Mouse (Mus musculus): ENCODE results near the gene Kif5a.
A peak's percentile ranks its signal among the peaks of the same experiment; 100 is the strongest.

Kif5a gene

DNA sequence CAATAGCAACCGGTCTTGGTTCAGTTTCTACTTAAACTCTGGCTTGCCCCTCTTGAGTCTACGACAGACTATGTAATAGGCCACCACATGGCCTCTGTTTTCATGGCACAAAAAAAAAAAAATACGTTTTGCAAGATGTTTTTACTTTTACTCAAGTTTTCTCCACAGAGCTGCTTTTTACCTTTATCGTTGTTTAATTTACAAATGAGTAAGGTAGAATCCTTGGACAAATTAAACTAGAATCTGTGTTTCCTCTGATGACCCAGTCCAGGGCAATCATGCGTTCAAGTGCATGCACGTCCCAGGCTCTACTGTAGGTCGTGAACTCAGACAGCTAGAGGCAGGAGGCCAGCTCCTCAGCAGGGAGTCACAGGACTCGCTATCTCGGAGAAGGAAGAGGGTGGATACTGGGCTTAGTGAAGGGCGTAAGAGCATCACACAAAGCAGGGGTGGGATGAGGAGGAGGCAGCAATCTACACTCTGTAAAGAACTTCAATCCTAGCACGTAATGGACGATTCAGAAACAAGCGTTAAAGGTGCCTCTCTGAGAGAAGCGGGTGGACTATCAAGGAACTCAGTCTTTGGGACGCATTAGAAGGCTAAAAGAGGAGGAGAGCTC is 26.5 kb upstream of the Kif5a start:
- peak; percentile 82 for DNase-seq (ENCODE audit: low spot score)

DNA sequence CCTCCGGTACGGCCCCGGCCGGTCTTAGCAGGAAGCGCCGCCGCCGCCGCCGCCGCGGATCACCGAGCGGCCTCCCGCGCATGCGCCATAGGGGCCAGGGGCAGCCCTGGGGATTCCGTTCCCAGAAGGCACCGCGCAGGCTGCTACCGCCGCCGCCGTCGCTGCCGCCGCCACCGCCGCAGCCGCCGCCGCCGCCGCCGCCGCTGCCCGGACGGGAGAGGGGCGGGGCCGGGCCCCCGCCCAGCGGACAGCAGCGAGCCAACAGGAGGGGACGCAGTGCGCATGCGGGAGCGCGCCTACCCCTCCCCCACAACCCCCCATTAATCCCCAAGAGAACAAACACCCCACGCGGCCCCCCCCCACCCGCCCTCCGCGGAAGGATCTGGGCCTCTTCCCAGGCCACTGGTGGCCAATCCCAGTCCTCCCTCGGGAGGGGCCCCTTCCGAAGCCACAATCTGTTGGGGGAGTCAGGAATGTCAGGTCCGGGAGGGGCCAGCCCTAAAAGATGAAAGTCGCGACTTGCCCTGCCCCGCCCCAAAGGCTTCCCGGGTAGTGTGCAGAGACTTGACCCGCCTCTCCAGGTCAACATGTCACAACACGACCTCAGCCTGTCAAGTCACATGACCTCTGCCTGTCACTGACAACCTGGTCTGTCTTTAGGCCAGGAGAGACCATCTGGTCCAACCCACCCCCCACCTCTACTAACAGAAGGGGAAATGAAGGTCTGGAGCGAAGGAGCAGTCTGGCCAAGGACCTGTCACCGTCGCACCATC is 25.8 kb upstream of the Kif5a start, which contains the start of gene Mbd6:
Mbd6 (minus strand) TSS at position 219 of the 773 bp plus-strand sequence.
- DNase-seq (ENCODE audit: low spot score) = peak; percentile 88

DNA sequence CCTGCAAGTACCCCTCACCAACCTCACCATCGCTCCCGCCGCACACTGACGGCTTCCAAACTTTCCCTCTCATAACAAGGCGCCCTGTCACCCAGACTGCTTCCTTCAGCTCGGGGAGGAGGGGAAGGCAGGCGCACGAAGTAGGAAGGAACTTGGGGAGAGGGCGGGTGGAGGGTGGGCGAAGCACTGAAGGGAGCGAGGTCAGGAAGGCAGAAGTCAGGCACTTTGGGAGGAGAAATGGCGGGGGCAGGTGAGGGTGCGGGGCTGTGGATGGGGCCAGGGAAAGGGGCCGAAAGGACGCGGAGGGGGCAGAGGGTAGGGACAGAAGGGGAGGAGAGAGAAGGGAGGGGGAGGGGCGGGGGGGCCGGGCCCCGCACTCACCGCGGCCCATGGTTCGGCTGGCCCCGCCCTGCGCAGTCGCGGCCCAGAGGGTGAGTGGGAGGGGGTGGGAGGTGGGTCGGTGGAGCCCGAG is 25.2 kb upstream of the Kif5a start:
- DNase-seq (ENCODE audit: low spot score) = peak; percentile 70

DNA sequence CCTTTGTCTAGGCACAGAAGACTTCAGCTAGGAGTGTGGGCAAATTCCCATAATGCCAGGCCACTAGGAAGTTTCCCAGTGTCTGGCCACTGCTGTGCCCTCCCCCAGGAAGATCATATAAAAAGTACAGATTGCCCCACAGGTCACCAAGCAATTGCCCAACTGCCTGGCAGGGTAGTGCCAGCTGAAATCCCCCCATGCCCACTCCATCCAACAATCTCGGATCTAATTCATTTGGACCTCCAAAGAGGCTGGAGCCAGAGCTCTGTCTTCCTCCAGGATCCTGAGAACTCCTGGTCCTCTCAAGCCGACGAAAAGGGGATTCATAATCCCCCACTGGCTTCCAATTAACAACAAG is 24.8 kb upstream of the Kif5a start:
- DNase-seq (ENCODE audit: low spot score) = no peak

DNA sequence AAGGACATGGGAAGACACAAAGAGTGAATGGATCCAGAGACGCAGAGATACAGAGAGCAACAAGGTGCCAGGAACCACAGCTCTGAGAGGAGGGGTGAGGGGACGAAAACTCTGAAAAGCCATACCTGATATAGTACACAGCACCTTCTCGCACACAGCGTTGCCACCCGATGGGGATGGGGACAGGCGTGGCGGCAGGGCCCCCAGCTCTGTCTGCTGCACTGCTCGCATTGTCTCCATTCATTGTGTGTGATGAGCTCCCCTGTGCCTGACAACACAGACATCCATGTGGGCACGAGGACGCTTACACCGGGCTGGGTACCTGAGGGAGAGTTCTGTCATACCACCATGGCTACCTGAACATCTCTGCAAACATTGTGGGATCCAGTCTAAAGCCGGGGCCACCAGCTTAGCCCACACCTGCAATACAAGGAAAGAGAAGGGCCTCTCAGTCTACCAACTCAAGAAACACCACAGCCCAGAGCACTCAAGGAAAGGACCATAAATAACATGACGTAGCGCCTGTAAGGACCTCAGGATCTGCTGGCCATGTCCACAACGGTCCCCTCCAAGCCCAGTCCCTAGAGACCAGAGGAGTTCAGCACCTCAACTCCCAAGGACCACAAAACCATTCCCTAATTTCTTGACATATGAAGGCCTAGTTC is 24.3 kb upstream of the Kif5a start:
- no peak for DNase-seq (ENCODE audit: low spot score)

DNA sequence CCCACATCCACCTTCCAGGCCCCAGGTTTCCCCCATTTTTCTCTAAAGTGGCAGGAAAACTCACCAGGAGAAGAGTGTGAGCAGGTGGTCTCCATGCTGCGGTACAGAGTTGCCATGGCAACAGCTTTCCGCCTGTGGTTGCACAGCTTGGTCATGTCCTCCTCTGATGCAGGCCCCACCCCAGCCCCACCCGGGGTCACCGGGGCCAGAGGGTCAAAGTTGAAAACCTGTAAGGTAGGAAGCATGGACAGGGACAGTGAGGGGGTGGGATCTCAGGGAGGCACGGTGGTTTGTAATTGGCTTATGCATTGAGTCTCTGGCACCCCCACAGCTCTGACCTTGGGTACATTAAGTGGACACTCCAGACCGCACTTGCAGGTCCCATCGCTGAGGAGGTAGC is 23.6 kb upstream of the Kif5a start:
- no peak for DNase-seq (ENCODE audit: low spot score)

DNA sequence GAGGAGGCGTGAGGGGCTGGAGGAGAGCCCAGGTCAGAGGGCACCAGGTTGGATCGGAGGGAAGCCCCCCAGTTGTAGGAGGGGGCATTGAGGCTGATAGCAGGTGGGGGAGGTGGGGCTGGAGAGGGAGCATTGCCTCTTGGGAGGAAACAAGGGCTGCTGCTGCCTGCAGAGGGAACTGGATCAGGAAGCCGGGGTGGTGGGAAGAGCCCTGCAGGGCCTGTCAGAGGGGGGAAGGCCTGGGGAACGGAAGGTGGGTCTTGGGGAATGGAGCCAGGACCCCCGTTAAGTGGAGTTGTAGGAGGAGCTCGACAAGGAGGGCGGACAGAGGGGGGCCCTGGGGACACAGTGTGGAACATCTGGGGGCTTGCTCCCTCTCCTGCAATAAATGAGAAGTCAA is 23.0 kb upstream of the Kif5a start:
- DNase-seq (ENCODE audit: low spot score) = no peak

DNA sequence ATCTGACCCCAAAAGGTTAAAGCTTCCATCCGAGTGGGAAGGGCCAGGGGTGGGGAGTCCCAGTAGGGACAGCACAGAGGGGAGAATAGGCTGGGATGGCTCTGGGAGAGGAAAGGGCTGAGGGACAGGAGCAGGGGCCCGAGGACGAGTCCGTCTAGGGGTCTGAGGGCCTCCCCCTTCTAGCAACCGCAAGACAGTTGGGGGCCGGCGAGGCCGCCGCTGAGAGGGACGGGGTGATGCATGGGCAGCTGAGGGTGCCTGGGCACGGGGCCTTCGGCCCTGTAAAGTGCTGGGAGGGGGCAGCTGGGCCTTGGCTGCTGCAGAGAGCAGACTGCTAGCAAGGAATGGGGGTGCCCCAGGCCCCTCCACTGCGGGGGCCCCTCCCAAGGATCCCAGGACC is 22.5 kb upstream of the Kif5a start:
- no peak for DNase-seq (ENCODE audit: low spot score)

DNA sequence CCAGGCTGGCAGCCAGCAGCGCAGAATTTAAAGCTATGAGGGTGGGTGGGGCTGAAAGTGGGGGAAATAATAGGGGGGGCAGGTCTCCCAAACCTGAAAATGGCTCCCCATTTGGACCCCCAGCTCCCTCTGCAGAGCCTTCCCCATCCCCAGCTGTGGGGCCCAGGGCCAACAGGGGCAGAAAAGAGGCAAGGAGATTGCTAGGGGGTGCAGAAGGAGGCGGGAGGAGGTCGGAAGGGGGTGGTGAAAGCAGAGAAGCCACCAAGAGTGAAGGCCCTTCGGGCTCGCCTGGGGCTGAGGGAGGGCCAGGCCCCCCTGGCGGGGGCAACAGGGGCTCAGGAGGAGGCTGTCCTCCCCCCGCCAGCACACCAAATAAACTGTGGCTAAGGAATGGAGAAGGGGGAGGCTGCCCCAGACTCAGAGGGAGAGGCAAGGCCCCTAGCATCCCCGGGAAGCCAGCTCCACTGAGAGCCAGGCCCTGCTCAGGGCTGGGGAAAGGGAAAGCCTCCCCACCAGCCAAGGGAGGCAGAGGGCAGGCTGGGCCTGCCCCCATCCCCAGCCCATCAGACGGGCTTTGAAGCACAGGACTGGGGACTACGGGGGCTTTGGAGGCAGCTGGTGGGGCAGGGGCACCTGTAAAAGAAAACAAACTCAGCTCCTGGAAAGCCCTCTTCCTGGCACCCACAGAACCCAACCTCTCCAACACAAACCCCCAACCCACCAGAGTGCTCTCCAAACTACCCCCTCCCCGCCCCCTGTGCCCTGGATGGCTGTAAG is 21.8 kb upstream of the Kif5a start:
- DNase-seq (ENCODE audit: low spot score) = no peak

DNA sequence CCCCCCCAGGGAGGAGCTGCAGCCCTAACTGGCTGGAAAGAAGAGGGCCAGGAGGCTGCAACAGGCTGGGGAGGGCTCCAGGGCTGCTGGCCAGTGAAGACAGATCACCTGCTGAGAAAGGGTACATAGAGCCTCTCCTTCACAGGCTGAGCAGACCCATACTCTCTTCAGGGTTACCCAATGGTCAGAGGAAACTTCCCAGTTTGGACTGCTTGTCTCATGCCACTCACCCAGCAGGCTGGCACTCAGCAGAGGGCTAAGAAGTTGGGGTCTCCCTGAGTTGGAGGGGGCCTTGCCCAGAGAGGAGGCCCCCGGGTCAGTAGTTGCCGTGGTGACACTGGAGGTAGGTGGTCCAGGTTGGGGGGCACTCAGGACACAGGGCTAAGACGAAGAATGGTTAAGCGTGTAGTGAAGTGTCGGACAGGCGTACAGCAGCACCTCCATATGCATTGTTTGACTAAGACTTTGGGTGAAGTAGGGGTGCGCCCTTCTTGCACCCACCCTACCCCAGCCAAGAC is 21.0 kb upstream of the Kif5a start:
- DNase-seq (ENCODE audit: low spot score) = no peak

DNA sequence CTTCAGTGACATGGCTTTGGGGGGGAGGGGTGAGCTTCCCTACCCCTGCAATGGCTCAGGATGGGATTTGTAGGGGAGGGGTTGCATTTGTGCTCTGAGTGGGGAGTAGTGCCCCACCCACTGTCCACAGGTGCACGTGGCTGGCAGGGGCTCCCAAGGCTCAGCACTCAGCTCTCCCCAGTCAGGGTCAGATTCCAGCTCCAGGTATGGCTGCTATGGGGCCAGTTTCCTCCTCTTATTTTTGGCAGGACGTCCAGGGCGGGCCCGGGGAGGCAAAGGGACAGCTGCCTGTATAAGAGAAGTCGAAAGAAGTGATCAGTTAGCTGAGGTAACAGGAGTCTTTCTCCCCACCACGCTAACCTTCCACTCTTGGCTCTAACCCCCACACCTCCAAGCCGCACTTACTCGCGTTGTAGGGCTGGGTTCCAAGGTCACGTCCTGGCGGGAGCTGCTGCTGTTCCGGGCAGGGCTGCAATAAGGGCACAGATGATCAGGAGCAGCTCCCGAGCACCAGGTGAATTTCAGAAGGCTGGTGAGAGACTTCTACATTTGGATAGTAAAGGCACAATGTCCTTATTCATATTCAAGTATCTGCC is 19.6 kb upstream of the Kif5a start:
- no peak for DNase-seq (ENCODE audit: low spot score)

DNA sequence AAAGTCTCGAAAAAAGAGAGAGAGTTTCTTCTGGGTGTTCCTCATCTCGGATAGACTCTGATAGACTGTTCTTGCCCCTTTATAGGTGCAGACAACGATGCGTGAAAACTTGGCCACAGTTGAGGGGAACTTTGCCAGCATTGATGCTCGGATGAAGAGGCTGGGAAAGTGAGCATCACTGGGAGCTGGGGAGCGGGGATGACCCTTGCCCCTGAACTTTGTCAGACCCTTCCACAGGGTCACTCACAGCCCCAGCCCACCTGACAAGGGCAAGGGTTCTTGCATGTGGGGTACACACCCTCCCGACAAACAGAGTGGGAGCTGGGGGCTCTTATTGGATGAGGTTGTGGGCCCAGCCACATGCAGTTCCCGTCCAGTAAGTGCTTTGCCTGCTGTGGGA is 18.2 kb upstream of the Kif5a start:
- DNase-seq (ENCODE audit: low spot score) = no peak

DNA sequence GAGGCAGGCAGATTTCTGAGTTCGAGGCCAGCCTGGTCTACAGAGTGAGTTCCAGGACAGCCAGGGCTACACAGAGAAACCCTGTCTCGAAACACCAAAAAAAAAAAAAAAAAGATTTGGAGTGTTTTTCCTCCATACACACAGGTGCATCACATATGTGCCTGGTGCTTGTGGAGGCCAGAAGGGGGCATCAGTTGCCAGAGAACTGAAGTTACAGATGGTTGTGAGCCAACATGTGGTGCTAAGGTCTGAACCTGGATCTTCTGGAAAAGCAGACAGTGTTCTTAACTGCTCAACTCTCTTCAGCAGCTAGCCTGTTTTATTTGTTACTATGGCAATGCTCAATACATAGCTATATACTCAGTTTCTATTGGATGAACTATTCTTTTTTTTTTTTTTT is 16.6 kb upstream of the Kif5a start:
- no peak for DNase-seq (ENCODE audit: low spot score)

DNA sequence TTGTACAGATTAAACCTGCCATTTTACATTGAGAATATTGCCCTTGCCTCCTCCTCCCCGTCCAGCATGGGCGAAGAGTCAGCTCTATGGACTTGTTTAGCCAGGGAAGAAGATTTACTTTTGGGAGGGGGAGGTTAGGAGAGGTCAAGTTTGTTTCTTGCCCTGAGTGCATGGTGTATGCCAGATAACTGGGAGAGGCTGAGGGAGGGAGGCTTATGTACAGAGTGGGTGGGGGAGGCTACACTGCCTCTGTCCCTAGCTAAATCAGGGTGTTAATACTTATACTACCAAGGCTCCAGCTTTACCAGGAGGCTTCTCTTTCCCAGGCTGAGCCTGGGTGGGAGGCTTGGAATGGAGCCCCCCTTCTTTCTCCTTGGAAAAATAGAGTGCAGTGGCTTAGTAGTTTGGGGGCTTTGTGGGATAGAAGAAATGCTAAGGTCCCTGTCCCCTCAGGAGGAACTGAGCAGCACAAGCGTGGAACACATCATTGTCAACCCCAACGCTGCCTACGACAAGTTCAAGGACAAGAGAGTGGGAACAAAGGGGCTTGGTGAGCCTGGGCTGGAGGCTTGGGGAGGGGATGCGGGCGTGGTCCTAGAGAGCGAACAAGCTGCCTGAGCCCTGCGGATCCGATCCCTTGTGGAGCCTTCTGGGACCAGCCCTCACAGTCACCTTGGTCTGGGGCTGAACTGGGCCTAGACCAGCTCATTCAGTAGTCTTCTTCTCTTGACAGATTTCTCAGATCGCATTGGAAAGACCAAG is 11.3 kb upstream of the Kif5a start:
- DNase-seq (ENCODE audit: low spot score) = no peak

DNA sequence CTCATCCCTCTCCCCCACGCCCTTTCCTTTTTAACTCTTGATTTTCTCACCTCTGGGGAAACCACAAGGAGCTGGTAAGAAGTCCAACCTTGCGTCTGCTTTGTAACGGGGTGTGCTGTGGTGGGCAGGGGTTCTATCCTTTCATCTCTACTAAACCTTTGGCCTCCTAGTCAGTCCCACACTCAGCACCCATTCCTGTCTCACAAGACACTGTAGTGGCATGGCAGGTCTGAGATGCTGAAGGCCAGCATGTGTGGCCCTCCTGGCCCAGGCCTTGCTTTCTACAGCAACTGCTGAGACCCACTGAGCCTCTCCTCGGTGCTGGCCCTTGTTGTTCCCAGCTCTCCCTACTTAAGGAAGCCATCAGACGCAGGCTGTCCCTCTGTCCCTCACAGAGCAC is 9.2 kb upstream of the Kif5a start:
- no peak for DNase-seq (ENCODE audit: low spot score)

DNA sequence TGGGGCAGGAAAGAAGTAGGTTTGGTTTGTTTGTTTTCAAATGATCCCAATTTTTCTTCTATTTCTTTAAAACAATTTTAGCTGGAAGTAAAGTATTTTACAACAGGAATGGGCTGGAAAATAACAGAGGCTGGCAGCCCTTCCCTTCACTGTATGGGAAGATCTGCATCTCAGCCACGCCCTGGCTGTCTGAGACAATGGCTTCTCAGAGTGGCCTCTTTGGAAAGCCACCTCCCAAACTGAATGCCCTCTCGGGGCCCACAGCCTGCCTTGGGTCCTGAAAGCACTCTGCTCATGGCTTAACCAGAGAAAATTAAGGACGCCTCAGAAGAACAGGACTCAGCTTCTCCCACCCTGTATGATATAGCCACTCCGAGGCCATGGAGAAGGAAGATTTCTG is 6.7 kb upstream of the Kif5a start:
- DNase-seq (ENCODE audit: low spot score) = no peak

DNA sequence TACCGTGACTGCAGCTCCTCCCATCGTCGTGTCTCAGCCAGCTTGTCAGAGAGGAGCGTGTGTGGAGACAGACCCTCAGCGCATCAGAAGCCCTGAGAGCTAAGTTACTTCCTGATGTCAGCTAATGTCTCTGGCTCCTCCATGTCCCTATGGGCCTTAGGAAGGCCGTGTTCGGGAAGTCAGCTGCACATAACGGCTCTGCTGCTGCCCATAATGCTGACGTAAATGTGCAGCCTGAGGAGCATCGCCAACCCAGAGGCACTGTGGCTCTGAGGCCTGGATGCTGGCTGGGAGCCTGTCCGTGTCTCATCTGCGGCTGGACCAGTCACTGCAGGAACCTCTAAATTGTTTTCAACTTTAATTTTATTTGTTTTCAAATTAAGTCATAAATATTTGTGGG is 5.9 kb upstream of the Kif5a start:
- no peak for DNase-seq (ENCODE audit: low spot score)

DNA sequence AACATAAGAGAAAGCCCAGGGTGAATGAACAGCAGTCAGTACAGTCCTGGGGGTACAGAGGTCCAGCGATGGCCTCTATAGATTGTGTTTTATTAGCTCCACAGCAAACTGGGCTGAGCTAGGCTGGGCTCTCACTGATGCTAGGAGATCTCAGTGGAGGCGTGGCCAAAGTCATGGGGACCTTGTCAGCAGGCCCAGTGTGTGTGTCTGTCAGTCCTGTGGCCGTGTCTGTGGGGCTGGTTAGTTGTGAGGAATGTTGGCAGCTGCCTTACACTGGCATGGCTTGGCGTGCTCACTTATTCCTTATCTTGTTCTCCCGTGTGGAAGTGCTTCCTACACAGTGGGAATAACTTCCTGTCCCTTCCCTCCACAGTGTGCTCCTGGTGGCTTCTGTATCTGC is 5.3 kb upstream of the Kif5a start:
- DNase-seq (ENCODE audit: low spot score) = no peak

DNA sequence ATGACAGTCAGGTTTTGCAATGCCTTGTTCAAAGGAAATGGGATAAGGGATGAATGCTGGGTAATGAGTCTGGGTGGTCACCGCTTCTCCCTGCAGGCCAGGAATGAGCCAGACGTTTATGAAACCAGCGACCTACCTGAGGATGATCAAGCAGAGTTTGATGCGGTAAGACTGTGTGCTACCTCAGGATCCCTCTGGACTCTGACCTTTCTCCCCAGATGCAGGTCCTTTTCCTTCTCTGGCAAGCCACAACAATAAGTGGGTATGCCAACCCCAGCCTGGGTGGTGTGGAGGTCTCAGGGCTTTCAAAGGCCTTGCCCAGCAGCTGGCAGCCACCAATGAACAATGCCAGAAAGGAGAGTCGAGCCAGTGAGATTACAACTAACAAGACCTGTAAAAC is 4.2 kb upstream of the Kif5a start:
- DNase-seq (ENCODE audit: low spot score) = no peak

DNA sequence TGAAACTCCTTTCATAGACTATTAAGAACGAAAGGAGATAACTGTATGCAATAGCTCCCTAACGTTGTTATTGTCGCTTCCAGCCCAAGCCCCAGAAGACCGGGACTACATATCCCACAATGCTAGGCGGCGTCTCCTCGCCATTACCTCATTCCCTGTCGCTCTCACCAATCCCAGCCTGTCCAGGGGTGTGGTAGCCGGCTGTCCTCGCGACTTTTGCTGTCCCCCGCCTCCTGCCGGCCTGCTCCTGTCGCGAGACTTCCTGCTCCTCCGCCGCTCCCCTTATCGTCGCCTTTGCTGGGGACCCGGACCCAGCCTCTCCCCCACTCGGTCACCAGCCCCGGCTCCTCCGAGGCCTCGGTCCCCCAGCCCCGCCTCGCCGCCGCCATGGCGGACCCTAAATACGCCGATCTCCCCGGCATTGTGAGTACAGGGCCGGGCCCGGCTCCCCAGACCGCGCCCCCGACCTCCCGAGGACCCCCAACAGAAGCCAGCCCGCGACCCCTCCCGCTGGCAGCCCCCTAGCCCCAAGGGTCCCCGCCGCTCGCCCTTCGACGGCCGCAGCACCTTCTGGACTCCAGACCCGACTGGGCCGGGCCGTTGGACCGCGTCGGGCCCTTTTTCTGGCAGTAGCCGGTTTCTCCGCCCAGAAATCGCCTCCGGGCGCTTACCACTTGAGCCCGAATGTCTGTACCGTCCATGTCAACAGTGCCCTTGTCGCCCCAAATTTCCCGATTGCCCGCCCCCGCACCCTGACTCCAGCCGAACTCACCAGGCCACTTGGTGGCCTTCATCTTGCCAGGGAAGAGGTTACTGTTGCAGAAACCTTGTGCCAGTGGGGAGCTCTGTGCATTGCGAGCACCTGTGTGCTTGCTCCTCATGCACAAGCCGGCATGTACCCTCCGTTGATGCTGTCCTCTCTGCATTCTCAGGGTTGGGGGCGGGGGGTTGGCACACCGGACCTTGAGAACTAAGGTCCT is 3.3 kb upstream of the Kif5a start, which contains the start of gene Dctn2:
Dctn2 (plus strand) TSS at position 257 of the 980 bp plus-strand sequence.
- peak; percentile 95 for DNase-seq (ENCODE audit: low spot score)

All from testis, postnatal 14 days (tissue).